Mouse (Mus musculus) forebrain, embryonic 10.5 days (tissue): ENCODE data around the gene P2rx4. TPM values are rescaled to one million over a fixed set of nuclear protein-coding genes. Genes with fewer than 3 reads are reported as not detected.

Experiments used
- DNase-seq: peaks from one replicate; pipeline ENCODE4 v3.0.0-alpha.2; 2017; ENCODE audit warnings: low spot score; ENCODE audit errors: extremely low spot score
- H3K27ac ChIP-seq: fragments of 300-500 bp; sonication (generic); 2 replicates; pipeline ENCODE4 v1.5.1; 2016; ENCODE audit warnings: mild to moderate bottlenecking
- H3K27me3 ChIP-seq: fragments of 300-500 bp; sonication (generic); 2 replicates; pipeline ENCODE4 v1.6.1; 2016; ENCODE audit warnings: mild to moderate bottlenecking; ENCODE audit not compliant: poor library complexity, severe bottlenecking
- H3K36me3 ChIP-seq: fragments of 300-500 bp; sonication (generic); replicated peaks from 2 replicates; pipeline ENCODE4 v1.6.1; 2016; ENCODE audit warnings: mild to moderate bottlenecking, moderate library complexity
- H3K4me1 ChIP-seq: fragments of 300-500 bp; sonication (generic); 2 replicates; pipeline ENCODE4 v1.6.1; 2016
- H3K4me3 ChIP-seq: fragments of 300-500 bp; sonication (generic); 2 replicates; pipeline ENCODE4 v1.5.1; 2016; ENCODE audit warnings: mild to moderate bottlenecking, moderate library complexity
- H3K9me3 ChIP-seq: fragments of 300-500 bp; sonication (generic); 2 replicates; pipeline ENCODE4 v1.6.1; 2016; ENCODE audit warnings: mild to moderate bottlenecking, moderate library complexity
- WGBS: fragments of 180-500 bp; shearing (Covaris S2); methylation state at CpG from one replicate; pipeline ENCODE4 v1.1.7; 2016; 5-methylcytosine and 5-hydroxymethylcytosine counted together
- polyA plus RNA-seq: library from polyadenylated mRNA; unstranded; fragments of >200 nt; fragmentation: Nextera tagmentation; extraction: Ambion mirVana; gene quantifications from 2 replicates; pipeline ENCODE4 v1.2.1, GENCODE M21; 2016

The P2rx4 gene
- polyA plus RNA-seq, 1 experiment from 2014 or later, result 5.2 TPM

DNA sequence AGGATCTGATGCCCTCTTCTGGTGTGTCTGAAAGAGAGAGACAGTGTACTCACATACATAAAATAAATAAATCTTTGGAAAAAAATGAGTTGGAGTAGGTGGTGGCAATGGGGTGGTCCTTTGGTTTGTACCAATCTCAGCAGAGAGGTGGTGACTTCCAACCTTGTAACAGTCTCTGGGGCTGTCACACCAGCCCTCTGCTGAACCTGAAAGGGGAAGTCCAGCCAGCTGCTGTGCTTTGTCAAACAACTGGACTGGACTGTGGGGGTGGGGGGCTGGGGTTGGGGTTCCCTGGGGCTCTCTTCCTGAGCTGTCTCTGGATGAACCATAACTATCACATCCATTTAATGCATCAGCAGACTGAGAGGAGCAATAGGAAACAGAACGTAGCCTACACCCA lies 8.4 kb downstream of the P2rx4 start:
- no peak for DNase-seq
- Histone ChIP-seq H3K4me3 (no peak overlapping the region), H3K4me1 (no peaks in the 10 kb centered on the region), H3K9me3 (no peaks in the 10 kb centered on the region), H3K27me3 (no peaks in the 10 kb centered on the region), H3K36me3 (no peaks in the 10 kb centered on the region), H3K27ac (no peak overlapping the region)
- 89% methylated on average over 1 of the region's 1 CpGs for WGBS

DNA sequence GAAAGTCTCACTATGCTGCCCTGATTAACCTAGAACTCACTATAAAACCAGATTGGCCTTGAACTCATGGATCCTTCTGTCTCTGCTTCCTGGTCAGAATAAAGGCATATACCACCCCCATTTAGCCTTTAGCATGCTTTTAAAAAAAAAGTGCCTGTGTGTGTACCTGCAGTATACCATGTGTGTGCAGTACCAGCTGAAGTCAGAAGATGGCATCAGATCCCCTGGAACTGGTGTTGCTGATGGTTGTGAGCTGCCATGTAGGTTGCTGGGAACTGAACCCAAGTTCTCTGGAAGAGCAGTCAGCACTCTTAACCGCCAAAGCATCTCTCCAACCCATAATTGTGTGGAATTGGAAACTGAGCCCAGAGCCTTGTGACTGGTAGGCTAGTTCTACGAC lies 9.4 kb downstream of the P2rx4 start:
- no peaks in the 10 kb centered on the region for H3K9me3 ChIP-seq
- H3K4me3 ChIP-seq, result no peak overlapping the region
- no peaks in the 10 kb centered on the region for H3K27me3 ChIP-seq
- DNase-seq, result no peak
- H3K27ac ChIP-seq, result no peak overlapping the region
- no peaks in the 10 kb centered on the region for H3K4me1 ChIP-seq
- no peaks in the 10 kb centered on the region for H3K36me3 ChIP-seq
- WGBS, result 94% methylated on average over 2 of the region's 2 CpGs

- Histone ChIP-seq H3K27ac (no peak overlapping the region), H3K4me1 (no peaks in the 10 kb centered on the region), H3K27me3 (no peaks in the 10 kb centered on the region), H3K4me3 (no peak overlapping the region), H3K9me3 (no peaks in the 10 kb centered on the region), H3K36me3 (no peaks in the 10 kb centered on the region)
- WGBS, result 92% methylated on average over 7 of the region's 7 CpGs
- no peak for DNase-seq
Observed at GRCm38 (mm10) chr5:122718400-122718799, 11.1 kb downstream of the P2rx4 start.

DNA sequence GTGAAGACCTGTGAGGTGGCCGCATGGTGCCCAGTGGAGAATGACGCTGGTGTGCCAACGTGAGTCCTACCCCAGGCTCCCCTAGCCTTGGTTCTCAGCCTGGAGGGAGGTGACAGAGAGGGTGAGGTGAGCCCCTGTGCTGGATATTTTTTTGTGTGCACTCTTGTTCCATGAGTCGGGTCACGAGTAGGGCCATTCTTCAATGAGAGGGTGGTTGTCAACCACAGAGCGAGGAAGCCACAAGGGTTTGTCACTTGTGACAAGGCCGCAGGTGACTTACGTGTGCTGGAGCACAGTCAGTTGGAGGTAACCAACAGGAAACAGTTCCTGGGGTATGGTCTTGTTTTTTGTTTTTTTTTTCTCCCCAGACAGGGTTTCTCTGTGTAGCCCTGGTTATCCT lies 11.8 kb downstream of the P2rx4 start:
- WGBS, result 92% methylated on average over 8 of the region's 8 CpGs
- Histone ChIP-seq H3K27ac (no peak overlapping the region), H3K27me3 (no peaks in the 10 kb centered on the region), H3K4me1 (no peaks in the 10 kb centered on the region), H3K9me3 (no peaks in the 10 kb centered on the region), H3K36me3 (no peaks in the 10 kb centered on the region), H3K4me3 (no peak overlapping the region)
- DNase-seq, result no peak

- Histone ChIP-seq H3K27ac (no peak overlapping the region), H3K4me1 (peaks cover 7% of the 10 kb centered on the region), H3K9me3 (no peaks in the 10 kb centered on the region), H3K36me3 (peaks cover 5% of the 10 kb centered on the region; the same call in 1 of the 2 replicates), H3K27me3 (no peaks in the 10 kb centered on the region), H3K4me3 (no peak overlapping the region)
- DNase-seq, result no peak
- WGBS, result 89% methylated on average over 13 of the region's 13 CpGs
Observed at GRCm38 (mm10) chr5:122725453-122725852, 18.1 kb downstream of the P2rx4 start.

- no peak overlapping the region for H3K4me3 ChIP-seq
- 24% methylated on average over 7 of the region's 7 CpGs for WGBS
- H3K4me1 ChIP-seq, result peaks cover 7% of the 10 kb centered on the region
- no peak overlapping the region for H3K27ac ChIP-seq
- H3K9me3 ChIP-seq, result no peaks in the 10 kb centered on the region
- no peaks in the 10 kb centered on the region for H3K27me3 ChIP-seq
- peak; percentile 67 for DNase-seq
- H3K36me3 ChIP-seq, result peaks cover 5% of the 10 kb centered on the region; the same call in 1 of the 2 replicates
Observed at GRCm38 (mm10) chr5:122726068-122726467, 18.7 kb downstream of the P2rx4 start.

GRCm38 (mm10) chr5:122726595-122726994 lies 19.3 kb downstream of the P2rx4 start:
- no peak overlapping the region for H3K27ac ChIP-seq
- peaks cover 10% of the 10 kb centered on the region for H3K4me1 ChIP-seq
- H3K4me3 ChIP-seq, result no peak overlapping the region
- 89% methylated on average over 5 of the region's 5 CpGs for WGBS
- no peaks in the 10 kb centered on the region for H3K9me3 ChIP-seq
- H3K27me3 ChIP-seq, result no peaks in the 10 kb centered on the region
- no peak for DNase-seq
- H3K36me3 ChIP-seq, result peaks cover 5% of the 10 kb centered on the region; the same call in 1 of the 2 replicates

DNA sequence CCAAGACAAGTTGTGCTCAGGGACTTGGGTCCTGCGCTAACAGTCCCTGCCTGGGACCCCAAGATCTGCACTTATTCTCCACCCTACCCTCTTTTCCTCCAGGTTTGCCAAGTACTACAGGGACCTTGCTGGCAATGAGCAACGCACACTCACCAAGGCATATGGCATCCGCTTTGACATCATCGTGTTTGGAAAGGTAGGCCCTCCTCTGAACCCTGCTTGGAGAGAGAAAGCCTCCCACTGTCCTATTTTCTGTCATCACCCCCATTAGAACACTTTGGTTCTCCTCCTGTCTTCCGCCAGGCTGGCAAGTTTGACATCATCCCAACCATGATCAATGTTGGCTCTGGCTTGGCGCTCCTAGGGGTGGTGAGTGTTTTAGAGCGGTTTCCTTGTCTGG lies 19.8 kb downstream of the P2rx4 start:
- H3K4me1 ChIP-seq, result peaks cover 15% of the 10 kb centered on the region
- 95% methylated on average over 7 of the region's 7 CpGs for WGBS
- peaks cover 5% of the 10 kb centered on the region; the same call in 1 of the 2 replicates for H3K36me3 ChIP-seq
- no peak overlapping the region for H3K27ac ChIP-seq
- H3K27me3 ChIP-seq, result no peaks in the 10 kb centered on the region
- no peak for DNase-seq
- H3K4me3 ChIP-seq, result no peak overlapping the region
- no peaks in the 10 kb centered on the region for H3K9me3 ChIP-seq

GRCm38 (mm10) chr5:122730776-122731175 lies 23.4 kb downstream of the P2rx4 start:
- peaks cover 23% of the 10 kb centered on the region for H3K4me1 ChIP-seq
- no peak overlapping the region for H3K4me3 ChIP-seq
- H3K27ac ChIP-seq, result no peak overlapping the region
- peaks cover 12% of the 10 kb centered on the region for H3K36me3 ChIP-seq
- WGBS, result 88% methylated on average over 10 of the region's 10 CpGs
- H3K27me3 ChIP-seq, result no peaks in the 10 kb centered on the region
- H3K9me3 ChIP-seq, result no peaks in the 10 kb centered on the region
- no peak for DNase-seq

- Histone ChIP-seq H3K9me3 (no peaks in the 10 kb centered on the region), H3K27me3 (no peaks in the 10 kb centered on the region), H3K4me3 (no peak overlapping the region), H3K27ac (peak overlapping the region; percentile 41), H3K4me1 (peaks cover 19% of the 10 kb centered on the region), H3K36me3 (peaks cover 16% of the 10 kb centered on the region)
- DNase-seq, result peak; percentile 53
- WGBS, result 68% methylated on average over 8 of the region's 8 CpGs
Observed at GRCm38 (mm10) chr5:122731321-122731720, 24.0 kb downstream of the P2rx4 start.

- no peak overlapping the region for H3K4me3 ChIP-seq
- H3K9me3 ChIP-seq, result no peaks in the 10 kb centered on the region
- peaks cover 24% of the 10 kb centered on the region for H3K36me3 ChIP-seq
- DNase-seq, result no peak
- WGBS, result 67% methylated on average over 15 of the region's 15 CpGs
- peak overlapping the region; percentile 41 for H3K27ac ChIP-seq
- H3K4me1 ChIP-seq, result peaks cover 16% of the 10 kb centered on the region
- H3K27me3 ChIP-seq, result no peaks in the 10 kb centered on the region
Observed at GRCm38 (mm10) chr5:122731991-122732673, 24.8 kb downstream of the P2rx4 start.

DNA sequence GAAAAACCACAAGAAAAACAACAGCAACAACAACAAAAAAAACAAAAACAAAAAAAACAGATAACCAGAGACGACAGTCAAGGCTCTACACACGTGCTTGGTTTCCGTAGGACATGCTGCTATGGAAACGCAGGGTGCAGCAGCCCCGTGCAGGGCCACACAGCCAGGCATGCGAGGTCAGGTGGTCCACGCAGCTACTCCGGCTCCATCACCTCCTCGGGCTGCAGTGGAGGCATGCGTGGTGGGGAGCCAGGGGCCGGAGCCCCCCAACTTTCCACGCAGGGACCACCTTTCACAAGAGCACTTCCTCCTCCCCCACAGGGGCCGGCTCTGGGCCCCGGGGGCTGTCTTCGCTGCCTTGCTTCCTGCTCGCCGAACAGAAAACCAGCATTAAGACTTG lies 26.5 kb downstream of the P2rx4 start:
- Histone ChIP-seq H3K9me3 (no peaks in the 10 kb centered on the region), H3K4me1 (peaks cover 16% of the 10 kb centered on the region), H3K27me3 (no peaks in the 10 kb centered on the region), H3K36me3 (peaks cover 30% of the 10 kb centered on the region), H3K27ac (peak overlapping the region; percentile 51; the same call in 1 of the 2 replicates), H3K4me3 (no peak overlapping the region)
- WGBS, result 74% methylated on average over 17 of the region's 17 CpGs
- DNase-seq, result no peak

- no peak overlapping the region for H3K27ac ChIP-seq
- H3K36me3 ChIP-seq, result peaks cover 44% of the 10 kb centered on the region
- no peaks in the 10 kb centered on the region for H3K9me3 ChIP-seq
- DNase-seq, result no peak
- peaks cover 16% of the 10 kb centered on the region for H3K4me1 ChIP-seq
- no peak overlapping the region for H3K4me3 ChIP-seq
- H3K27me3 ChIP-seq, result no peaks in the 10 kb centered on the region
- WGBS, result 95% methylated on average over 7 of the region's 7 CpGs
Observed at GRCm38 (mm10) chr5:122735853-122736252, 28.5 kb downstream of the P2rx4 start.
